Mouse (Mus musculus): ENCODE measurements around the gene Sept11. TPM values are rescaled to one million over a fixed set of nuclear protein-coding genes. Genes with fewer than 3 reads are reported as not detected.

The Sept11 gene
- total and polyA plus RNA-seq, 3 experiments: 20.4 to 96.1 (median 46.1) TPM

GRCm38 (mm10) chr5:93139350-93139749 is 46.1 kb downstream of the Sept11 start:
- DNase-seq (ENCODE audit: low spot score) (no peak), ATAC-seq (ENCODE audit: extremely low read depth, insufficient number of reproducible peaks, low FRiP score, poor library complexity, severe bottlenecking) (no peak)
- Histone ChIP-seq H3K4me3 (ENCODE audit: low read depth, low read length) (no peak overlapping the region), H3K27me3 (ENCODE audit: insufficient read depth, low read length) (no peaks in the 10 kb centered on the region), H3K36me3 (replicated peaks) (peaks cover 62% of the 10 kb centered on the region), H3K9me3 (replicated peaks) (peaks cover 6% of the 10 kb centered on the region; the same call in 1 of the 2 replicates), H3K4me1 (ENCODE audit: insufficient read depth, low read depth, low read length) (peaks cover 7% of the 10 kb centered on the region)
- TF ChIP-seq GATA1 (IDR thresholded peaks at IDR 0.05; ENCODE audit: borderline replicate concordance, low read length): no peak
- TF ChIP-seq GATA2 (IDR thresholded peaks at IDR 0.05; ENCODE audit: borderline replicate concordance, low read depth, low read length): no peak
- TF ChIP-seq POLR2AphosphoS5 (IDR thresholded peaks at IDR 0.05; ENCODE audit: insufficient replicate concordance, low read depth, low read length): no peak
- no peak for TF ChIP-seq CTCF (IDR thresholded peaks at IDR 0.05; ENCODE audit: low read depth, low read length)
- TF ChIP-seq TAL1 (conservative IDR thresholded peaks at IDR 0.05; ENCODE audit: low read depth, low read length): no peak

- no peaks in the 10 kb centered on the region for H3K27me3 ChIP-seq (ENCODE audit: insufficient read depth, low read length)
- peaks cover 2% of the 10 kb centered on the region for H3K4me1 ChIP-seq (ENCODE audit: insufficient read depth, low read depth, low read length)
- DNase-seq (ENCODE audit: low spot score) (no peak), ATAC-seq (ENCODE audit: extremely low read depth, insufficient number of reproducible peaks, low FRiP score, poor library complexity, severe bottlenecking) (no peak)
- peaks cover 6% of the 10 kb centered on the region; the same call in 1 of the 2 replicates for H3K9me3 ChIP-seq (replicated peaks)
- H3K4me3 ChIP-seq (ENCODE audit: low read depth, low read length): no peak overlapping the region
- TF ChIP-seq GATA1 (IDR thresholded peaks at IDR 0.05; ENCODE audit: borderline replicate concordance, low read length): no peak
- TF ChIP-seq GATA2 (IDR thresholded peaks at IDR 0.05; ENCODE audit: borderline replicate concordance, low read depth, low read length): no peak
- TF ChIP-seq CTCF (IDR thresholded peaks at IDR 0.05; ENCODE audit: low read depth, low read length): no peak
- TF ChIP-seq TAL1 (conservative IDR thresholded peaks at IDR 0.05; ENCODE audit: low read depth, low read length): no peak
- no peak for TF ChIP-seq POLR2AphosphoS5 (IDR thresholded peaks at IDR 0.05; ENCODE audit: insufficient replicate concordance, low read depth, low read length)
- peaks cover 71% of the 10 kb centered on the region for H3K36me3 ChIP-seq (replicated peaks)
Measured at GRCm38 (mm10) chr5:93140747-93141146, 47.5 kb downstream of the Sept11 start.

- Histone ChIP-seq H3K27me3 (ENCODE audit: insufficient read depth, low read length) (no peaks in the 10 kb centered on the region), H3K36me3 (replicated peaks) (peaks cover 81% of the 10 kb centered on the region), H3K9me3 (replicated peaks) (peaks cover 2% of the 10 kb centered on the region; the same call in 1 of the 2 replicates), H3K4me1 (ENCODE audit: insufficient read depth, low read depth, low read length) (no peaks in the 10 kb centered on the region), H3K4me3 (ENCODE audit: low read depth, low read length) (no peak overlapping the region)
- TF ChIP-seq GATA1 (IDR thresholded peaks at IDR 0.05; ENCODE audit: borderline replicate concordance, low read length) (no peak), CTCF (IDR thresholded peaks at IDR 0.05; ENCODE audit: low read depth, low read length) (no peak), GATA2 (IDR thresholded peaks at IDR 0.05; ENCODE audit: borderline replicate concordance, low read depth, low read length) (no peak), TAL1 (conservative IDR thresholded peaks at IDR 0.05; ENCODE audit: low read depth, low read length) (no peak), POLR2AphosphoS5 (IDR thresholded peaks at IDR 0.05; ENCODE audit: insufficient replicate concordance, low read depth, low read length) (no peak)
- DNase-seq (ENCODE audit: low spot score): no peak
- ATAC-seq (ENCODE audit: extremely low read depth, insufficient number of reproducible peaks, low FRiP score, poor library complexity, severe bottlenecking): no peak
Measured at GRCm38 (mm10) chr5:93143360-93144091, 50.3 kb downstream of the Sept11 start.

- TF ChIP-seq TAL1 (conservative IDR thresholded peaks at IDR 0.05; ENCODE audit: low read depth, low read length) (no peak), GATA1 (IDR thresholded peaks at IDR 0.05; ENCODE audit: borderline replicate concordance, low read length) (no peak), POLR2AphosphoS5 (IDR thresholded peaks at IDR 0.05; ENCODE audit: insufficient replicate concordance, low read depth, low read length) (no peak), GATA2 (IDR thresholded peaks at IDR 0.05; ENCODE audit: borderline replicate concordance, low read depth, low read length) (no peak), CTCF (IDR thresholded peaks at IDR 0.05; ENCODE audit: low read depth, low read length) (no peak)
- Histone ChIP-seq H3K4me3 (ENCODE audit: low read depth, low read length) (no peak overlapping the region), H3K9me3 (replicated peaks) (no peaks in the 10 kb centered on the region), H3K27me3 (ENCODE audit: insufficient read depth, low read length) (no peaks in the 10 kb centered on the region), H3K36me3 (replicated peaks) (peaks cover 80% of the 10 kb centered on the region), H3K4me1 (ENCODE audit: insufficient read depth, low read depth, low read length) (no peaks in the 10 kb centered on the region)
- ATAC-seq (ENCODE audit: extremely low read depth, insufficient number of reproducible peaks, low FRiP score, poor library complexity, severe bottlenecking) (no peak), DNase-seq (ENCODE audit: low spot score) (no peak)
Measured at GRCm38 (mm10) chr5:93144874-93145273, 51.6 kb downstream of the Sept11 start.

GRCm38 (mm10) chr5:93145504-93145903 is 52.3 kb downstream of the Sept11 start:
- Histone ChIP-seq H3K36me3 (replicated peaks) (peaks cover 80% of the 10 kb centered on the region), H3K4me3 (ENCODE audit: low read depth, low read length) (no peak overlapping the region), H3K27me3 (ENCODE audit: insufficient read depth, low read length) (no peaks in the 10 kb centered on the region), H3K4me1 (ENCODE audit: insufficient read depth, low read depth, low read length) (no peaks in the 10 kb centered on the region), H3K9me3 (replicated peaks) (no peaks in the 10 kb centered on the region)
- no peak for TF ChIP-seq GATA2 (IDR thresholded peaks at IDR 0.05; ENCODE audit: borderline replicate concordance, low read depth, low read length)
- no peak for TF ChIP-seq CTCF (IDR thresholded peaks at IDR 0.05; ENCODE audit: low read depth, low read length)
- TF ChIP-seq GATA1 (IDR thresholded peaks at IDR 0.05; ENCODE audit: borderline replicate concordance, low read length): no peak
- TF ChIP-seq POLR2AphosphoS5 (IDR thresholded peaks at IDR 0.05; ENCODE audit: insufficient replicate concordance, low read depth, low read length): no peak
- no peak for TF ChIP-seq TAL1 (conservative IDR thresholded peaks at IDR 0.05; ENCODE audit: low read depth, low read length)
- DNase-seq (ENCODE audit: low spot score): no peak
- no peak for ATAC-seq (ENCODE audit: extremely low read depth, insufficient number of reproducible peaks, low FRiP score, poor library complexity, severe bottlenecking)

- H3K4me1 ChIP-seq (ENCODE audit: insufficient read depth, low read depth, low read length): peaks cover 3% of the 10 kb centered on the region; the same call in 1 of the 2 replicates
- DNase-seq (ENCODE audit: low spot score): no peak
- TF ChIP-seq GATA1 (IDR thresholded peaks at IDR 0.05; ENCODE audit: borderline replicate concordance, low read length) (no peak), CTCF (IDR thresholded peaks at IDR 0.05; ENCODE audit: low read depth, low read length) (no peak), POLR2AphosphoS5 (IDR thresholded peaks at IDR 0.05; ENCODE audit: insufficient replicate concordance, low read depth, low read length) (no peak), TAL1 (conservative IDR thresholded peaks at IDR 0.05; ENCODE audit: low read depth, low read length) (no peak)
- no peak overlapping the region for H3K4me3 ChIP-seq (ENCODE audit: low read depth, low read length)
- H3K9me3 ChIP-seq (replicated peaks): no peaks in the 10 kb centered on the region
- no peaks in the 10 kb centered on the region for H3K27me3 ChIP-seq (ENCODE audit: insufficient read depth, low read length)
- ATAC-seq (ENCODE audit: extremely low read depth, insufficient number of reproducible peaks, low FRiP score, poor library complexity, severe bottlenecking): no peak
- H3K36me3 ChIP-seq (replicated peaks): peaks cover 81% of the 10 kb centered on the region
Measured at GRCm38 (mm10) chr5:93149969-93150777, 56.9 kb downstream of the Sept11 start.

All from G1E (cell line).